ENCODE assay signal across 8 mouse cellular contexts in genomic region chr2:75406721-75407455, GRCm38 (mm10).
DNase-seq lines count a peak whose midpoint lies in the region; TF ChIP-seq lines count a peak whose summit lies in the region.
"Had no signal": no experiment of that assay in that cellular context is flagged by ENCODE, and none has a peak within 500 bp of the region (broad histone marks: within the 10 kb centered on the region; RNA-seq: fewer than 3 reads in every experiment).

No protein-coding gene starts in this region.

- DNase-seq in gastrocnemius, adult 18-20 months (ENCODE audit: low spot score), result peak; percentile 40
- DNase-seq in gastrocnemius, adult 8-10 months (ENCODE audit: low spot score in 2 of 2), result no peak
- DNase-seq in left cerebral cortex, postnatal 4 days, result peak; percentile 88
- no peak for DNase-seq in left cerebral cortex, postnatal 10 days (ENCODE audit: extremely low spot score in 1 of 2, low spot score in 2 of 2)
- DNase-seq in brain, embryonic 14.5 days (ENCODE audit: low read depth), result peak; percentile 52
- peak; percentile 23 for DNase-seq in lung, postnatal 10 days
- DNase-seq in layer of hippocampus, postnatal 10 days (ENCODE audit: low spot score in 2 of 2), result no peak
- DNase-seq: kidney, adult 9 months had no signal

- TF ChIP-seq POLR2A in brain, embryonic 14.5 days (IDR thresholded peaks at IDR 0.05; ENCODE audit: borderline replicate concordance, extremely low read depth, insufficient read depth, insufficient read length, poor library complexity, severe bottlenecking), result no peak

- intact Hi-C loops in left cerebral cortex, postnatal 4 days (cut with DNase I), result no loop called here
- intact Hi-C loops in left cerebral cortex, postnatal 10 days (cut with DNase I), result no loop called here

- no peak for TF ChIP-seq CTCF in brain, embryonic 14.5 days (IDR thresholded peaks at IDR 0.05; ENCODE audit: borderline replicate concordance, extremely low read depth, insufficient read depth, insufficient read length)

Comparison
In these comparisons a context has a peak if more than half of its experiments do, and no peak if none do; other contexts are left out.
1. DNase-seq: peak in gastrocnemius, adult 18-20 months (single experiment), left cerebral cortex, postnatal 4 days (single experiment), brain, embryonic 14.5 days (single experiment) and lung, postnatal 10 days (single experiment); none in gastrocnemius, adult 8-10 months (0 of 2), left cerebral cortex, postnatal 10 days (0 of 2) and layer of hippocampus, postnatal 10 days (0 of 2).